Mouse (Mus musculus): ENCODE data around the gene Brs3.
A peak's percentile ranks its signal among the peaks of the same experiment; 100 is the strongest.

Gene Brs3

DNA sequence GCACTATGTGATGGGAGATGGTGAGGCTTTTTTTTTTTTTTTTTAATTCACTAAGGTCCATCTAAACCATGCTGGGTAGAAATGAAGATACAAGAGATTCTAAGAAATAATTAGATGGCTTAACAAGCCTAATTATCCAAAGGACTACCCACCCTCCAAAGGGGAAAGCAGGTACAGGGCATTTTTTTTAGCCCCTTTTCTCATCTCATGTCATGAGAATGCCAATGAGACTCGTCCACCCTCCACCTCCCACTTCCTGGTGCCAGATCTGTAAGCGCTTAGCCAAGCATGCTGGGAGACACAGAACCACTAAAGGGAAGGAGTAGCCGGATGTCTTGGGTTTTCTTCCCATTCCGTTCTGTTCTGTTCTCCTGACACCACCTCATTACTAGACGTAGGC lies at the start of gene Brs3:
TSS of gene Brs3 (plus strand) at position 301 of the 400 bp plus-strand sequence.
- DNase-seq, result no peak

DNA sequence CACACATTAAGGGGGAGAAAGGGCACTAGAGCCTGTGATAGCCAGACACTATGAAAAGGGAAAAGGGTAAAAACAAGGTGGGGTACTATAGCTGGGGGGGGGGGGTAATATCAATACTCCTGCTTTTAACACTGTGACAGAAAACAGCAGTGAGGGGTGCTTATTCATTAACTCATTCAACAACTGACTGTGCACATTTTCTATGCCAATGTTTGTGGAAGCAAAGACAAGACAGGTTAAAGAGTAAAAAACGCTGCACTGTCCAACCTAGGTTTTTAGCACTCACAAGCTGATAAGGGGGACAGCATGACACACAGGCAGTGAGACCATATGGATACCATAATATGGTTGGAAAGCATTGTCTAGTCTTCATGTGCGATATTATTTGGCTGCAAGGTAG lies 30.0 kb upstream of the Brs3 start:
- DNase-seq, result no peak

DNA sequence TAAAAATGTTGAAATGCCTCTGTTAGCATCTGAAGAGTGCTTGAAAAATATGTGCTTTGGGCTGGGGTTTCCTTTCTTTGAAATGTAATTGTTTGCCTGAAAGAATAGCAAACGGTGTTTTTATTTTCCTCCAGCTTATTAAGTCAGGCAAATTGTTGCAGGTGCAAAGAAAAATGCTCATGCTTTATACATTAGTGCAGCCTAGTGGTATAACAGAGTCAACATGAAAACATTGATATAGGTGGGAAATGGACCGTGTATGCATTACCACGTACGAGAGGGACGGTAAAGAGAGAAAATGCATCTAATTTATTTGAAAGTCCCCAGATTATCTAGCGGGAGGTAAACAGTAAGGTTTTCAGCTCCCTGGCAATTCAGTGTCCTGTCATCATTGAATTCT lies 995 bp downstream of the Brs3 start:
- no peak for DNase-seq

DNA sequence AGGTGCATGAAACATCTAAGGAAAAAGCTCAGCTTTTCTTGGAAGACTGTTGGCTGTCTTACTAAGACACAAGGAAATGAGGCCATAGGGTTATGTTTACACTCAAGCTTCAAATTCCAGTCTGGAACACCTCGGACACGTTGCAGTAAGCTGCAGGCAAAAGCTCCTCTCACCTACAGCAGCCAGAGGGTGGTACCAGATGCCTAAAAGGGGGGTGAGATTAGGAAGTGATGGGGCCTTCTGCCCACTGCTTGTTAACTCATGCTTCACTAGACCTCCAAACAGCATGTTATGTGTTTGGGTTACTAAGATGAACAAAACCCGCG lies 9.9 kb downstream of the Brs3 start:
- DNase-seq, result no peak

DNA sequence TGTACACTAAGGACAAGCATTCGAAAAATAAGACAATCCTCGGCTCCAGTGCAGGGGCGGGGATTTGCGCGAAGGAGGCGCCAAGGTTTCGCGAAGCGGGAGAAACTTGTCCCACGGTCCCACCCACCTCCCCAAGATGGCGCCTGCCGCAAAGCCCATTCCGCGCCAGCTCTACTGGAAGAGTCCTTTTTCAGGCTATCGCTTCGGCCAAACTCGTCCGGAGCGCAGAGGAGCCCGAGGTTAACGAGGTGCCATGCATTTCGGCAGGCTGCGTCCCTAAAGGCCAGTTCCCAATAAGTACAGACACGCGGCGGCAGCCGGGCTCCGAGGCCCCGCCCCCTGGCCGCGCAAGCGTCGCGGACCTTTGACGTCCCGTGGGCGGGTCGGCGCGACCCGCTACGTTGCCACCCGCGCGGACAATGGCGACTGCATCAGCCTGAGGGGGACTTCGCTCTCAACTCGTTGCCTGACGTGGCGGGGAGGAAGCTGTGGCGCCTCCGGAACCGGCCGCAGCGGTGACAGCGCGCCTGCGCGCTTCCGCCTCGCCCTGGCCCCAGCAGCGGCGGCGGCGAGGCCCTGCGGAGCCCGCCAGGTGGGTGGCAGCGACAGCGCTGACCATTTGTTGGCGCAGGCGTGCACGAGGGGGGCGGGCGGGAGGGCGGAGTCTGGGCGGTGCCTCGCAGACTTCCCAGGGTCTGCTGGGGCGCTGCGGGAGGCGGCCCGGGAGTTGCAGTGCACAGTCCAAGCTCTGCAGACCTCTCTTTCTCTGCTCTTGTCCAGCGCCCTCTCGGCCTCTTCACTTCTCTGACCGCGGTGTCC lies 10.5 kb downstream of the Brs3 start, which contains the start of gene Htatsf1:
TSS of gene Htatsf1 (plus strand) at position 410 of the 819 bp plus-strand sequence.
- peak; percentile 82 to 90 for DNase-seq

DNA sequence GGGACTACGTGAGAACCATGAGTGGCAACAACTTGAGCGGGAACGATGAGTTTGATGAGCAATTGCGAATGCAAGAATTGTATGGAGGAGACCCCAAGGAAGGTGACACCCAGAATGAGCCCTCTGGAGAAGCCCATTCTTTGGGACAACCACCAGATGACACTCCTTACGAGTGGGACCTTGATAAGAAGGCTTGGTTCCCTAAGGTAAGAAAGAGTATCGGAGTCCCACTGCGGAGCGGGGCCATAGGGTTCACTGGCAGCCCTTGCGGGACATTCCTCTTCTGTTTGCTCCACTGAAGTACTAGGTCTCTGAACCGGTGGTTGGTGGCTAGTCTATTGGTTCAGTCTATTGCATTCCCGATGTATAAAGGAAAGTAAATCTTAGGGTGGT lies 11.1 kb downstream of the Brs3 start:
- DNase-seq, result no peak

DNA sequence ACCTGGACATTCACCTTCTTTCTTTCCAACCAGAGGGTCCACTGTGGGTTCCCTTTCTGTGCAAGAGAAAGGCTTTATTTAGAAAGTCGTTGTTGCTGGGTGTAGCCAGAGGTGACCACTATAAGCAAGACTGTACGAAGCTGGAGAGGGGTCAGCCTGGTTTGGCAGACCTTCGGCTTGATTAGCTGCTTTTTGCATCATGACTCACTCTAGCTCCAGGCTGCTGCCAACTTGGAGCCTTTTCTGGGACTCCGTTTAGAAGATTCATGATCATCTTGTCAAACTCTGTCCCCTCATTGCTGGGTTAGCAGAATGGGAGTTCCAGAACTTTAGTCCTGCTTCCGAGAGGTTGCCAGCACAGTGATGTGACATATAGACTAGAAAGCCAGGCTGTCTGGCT lies 38.6 kb downstream of the Brs3 start:
- DNase-seq, result no peak

DNA sequence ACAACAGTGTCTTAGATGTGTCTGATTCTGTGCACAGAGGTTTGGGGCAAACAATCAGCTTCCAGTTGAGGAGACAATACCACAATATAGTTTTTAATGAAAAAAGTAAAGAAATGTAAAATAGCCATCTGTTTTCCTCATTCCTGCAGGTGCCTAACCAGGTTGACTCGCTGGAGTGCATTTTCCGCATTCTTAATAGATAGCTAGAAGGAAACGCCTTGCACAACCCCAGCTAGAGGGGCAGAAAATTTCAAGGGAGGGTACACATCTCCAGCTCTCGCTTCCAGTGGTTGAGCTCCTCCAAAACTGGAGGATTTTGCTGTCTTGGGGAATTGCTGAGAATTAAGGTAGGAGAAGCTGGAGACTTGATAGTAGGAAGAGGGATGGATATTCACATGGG lies 44.9 kb downstream of the Brs3 start, which contains the start of gene Vgll1:
TSS of gene Vgll1 (plus strand) at position 301 of the 400 bp plus-strand sequence.
- DNase-seq, result no peak
